Comparison of ENCODE assay signal across 22 mouse cellular contexts in the genomic region with DNA sequence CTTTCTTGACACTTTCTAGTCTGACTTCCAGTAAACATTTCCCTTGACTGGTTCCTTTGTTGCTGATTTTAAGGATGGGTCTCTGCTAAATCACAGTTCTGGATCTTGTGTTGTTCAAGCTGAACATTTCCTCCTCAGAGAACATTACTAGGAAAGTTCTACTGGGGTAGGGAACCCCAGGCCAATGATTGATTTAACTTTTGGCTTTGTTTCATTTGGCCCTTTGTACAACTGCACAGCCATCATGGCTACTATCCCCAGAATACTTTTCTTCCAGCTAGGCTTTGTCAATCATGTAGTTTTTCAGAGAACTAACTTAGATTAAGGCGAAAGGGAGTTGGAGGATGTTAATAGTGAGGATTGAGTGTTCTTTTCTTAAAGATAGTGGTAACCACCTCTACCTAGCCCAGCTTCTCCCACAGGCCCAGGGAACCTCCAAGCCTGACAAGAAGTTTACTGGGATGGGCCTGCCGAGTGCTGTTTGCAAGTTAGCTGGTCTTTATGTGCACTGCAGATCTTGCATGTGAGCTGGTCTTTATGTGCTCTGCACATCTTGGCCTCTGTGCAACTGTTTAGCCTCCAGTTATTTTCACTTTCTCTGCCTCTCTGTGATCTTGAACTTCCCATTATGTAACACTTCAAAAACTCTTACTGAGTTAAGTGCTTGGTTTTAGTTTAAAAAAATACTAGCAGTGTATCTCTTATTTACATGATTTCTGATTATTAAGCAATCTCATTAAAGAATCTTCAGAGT. TPM values are rescaled to one million over a fixed set of nuclear protein-coding genes. Genes with fewer than 3 reads are reported as not detected.
DNase-seq lines count a peak whose midpoint lies in the region; TF ChIP-seq lines count a peak whose summit lies in the region.
"Had no signal": no experiment of that assay in that cellular context is flagged by ENCODE, and none has a peak within 500 bp of the region (broad histone marks: within the 10 kb centered on the region; RNA-seq: fewer than 3 reads in every experiment).

No protein-coding gene starts in this region.

- H3K27me3 ChIP-seq in spleen, adult 2 months (ENCODE audit: control insufficient read depth, insufficient read depth, low read length), result no peaks in the 10 kb centered on the region
- H3K27me3 ChIP-seq: CH12.LX; embryonic facial prominence, embryonic 12.5 days; hindbrain, embryonic 15.5 days; midbrain, embryonic 12.5 days had no signal

- no peak for TF ChIP-seq POLR2A in spleen, adult 2 months (IDR thresholded peaks at IDR 0.05; ENCODE audit: low read depth, low read length)

- H3K36me3 ChIP-seq in spleen, adult 2 months (ENCODE audit: control insufficient read depth, insufficient read depth, low read length), result no peaks in the 10 kb centered on the region
- H3K36me3 ChIP-seq: embryonic facial prominence, embryonic 12.5 days; hindbrain, embryonic 15.5 days; midbrain, embryonic 12.5 days had no signal

- WGBS in spleen, adult 2 months, result 85% methylated on average over 2 of the region's 2 CpGs

- no peak overlapping the region for H3K4me3 ChIP-seq in spleen, adult 2 months (ENCODE audit: extremely low read depth, insufficient read depth, insufficient read length)
- H3K4me3 ChIP-seq: embryonic facial prominence, embryonic 12.5 days; hindbrain, embryonic 15.5 days; midbrain, embryonic 12.5 days; myocyte had no signal

- peak; percentile 75 for DNase-seq in kidney, adult 9 months
- DNase-seq in kidney, postnatal 14 days, result no peak
- no peak for DNase-seq in spleen, adult 2 months (ENCODE audit: low read depth in 1 of 2, low spot score in 2 of 2)
- no peak for DNase-seq in spleen, postnatal 36 days (ENCODE audit: low spot score in 2 of 2)
- peak; percentile 26 for DNase-seq in adipocyte (ENCODE audit: low spot score)
- DNase-seq in naive thymus-derived CD4-positive, alpha-beta T cell, adult 2 months (ENCODE audit: low read depth), result peak; percentile 47
- DNase-seq in yolk sac, embryonic 10.5 days (ENCODE audit: low spot score), result no peak
- DNase-seq in neural tube, embryonic 10.5 days (ENCODE audit: extremely low spot score, low spot score), result no peak
- DNase-seq: adrenal gland, postnatal 25 days; cerebellum, adult 2 months; forebrain, postnatal 0 days; heart, adult 18-20 months; kidney, adult 18-20 months; lung, postnatal 10 days; right cerebral cortex, adult 18-20 months; thymus, postnatal 4 days had no signal

- no peak for TF ChIP-seq CTCF in spleen, adult 2 months (IDR thresholded peaks at IDR 0.05; ENCODE audit: extremely low read depth, insufficient read depth, insufficient read length, insufficient replicate concordance)

- peak overlapping the region; percentile 13 for H3K27ac ChIP-seq in spleen, adult 2 months (ENCODE audit: insufficient read depth, low read length)
- H3K27ac ChIP-seq: embryonic facial prominence, embryonic 12.5 days; hindbrain, embryonic 15.5 days; liver, embryonic 14.5 days; midbrain, embryonic 12.5 days had no signal

- peaks cover 7% of the 10 kb centered on the region for H3K4me1 ChIP-seq in spleen, adult 2 months (ENCODE audit: control insufficient read depth, insufficient read depth, insufficient read length)

RNA-seq across cellular contexts. Expression of gene Stim2, which starts 7.0 kb away (rescaled TPM):
- 12.6 and 15.5 TPM in 2 replicates for polyA plus RNA-seq in spleen, adult 2 months (2012; rRNA removed)

Comparison
In these comparisons a context has a peak if more than half of its experiments do, and no peak if none do; other contexts are left out.
1. DNase-seq: peak in kidney, adult 9 months (single experiment), adipocyte (single experiment) and naive thymus-derived CD4-positive, alpha-beta T cell, adult 2 months (single experiment); none in kidney, postnatal 14 days (single experiment), spleen, adult 2 months (0 of 2), spleen, postnatal 36 days (0 of 2), yolk sac, embryonic 10.5 days (single experiment) and neural tube, embryonic 10.5 days (single experiment).